Mouse (Mus musculus) kidney, postnatal 36 days (tissue): ENCODE results near the gene Ssbp4.

Experiments used
- DNase-seq, 2 experiments: peaks; one replicate each; pipeline ENCODE4 v3.0.0; 2021 to 2022; ENCODE audit warnings: mixed read lengths in 2 of 2

The Ssbp4 gene

DNA sequence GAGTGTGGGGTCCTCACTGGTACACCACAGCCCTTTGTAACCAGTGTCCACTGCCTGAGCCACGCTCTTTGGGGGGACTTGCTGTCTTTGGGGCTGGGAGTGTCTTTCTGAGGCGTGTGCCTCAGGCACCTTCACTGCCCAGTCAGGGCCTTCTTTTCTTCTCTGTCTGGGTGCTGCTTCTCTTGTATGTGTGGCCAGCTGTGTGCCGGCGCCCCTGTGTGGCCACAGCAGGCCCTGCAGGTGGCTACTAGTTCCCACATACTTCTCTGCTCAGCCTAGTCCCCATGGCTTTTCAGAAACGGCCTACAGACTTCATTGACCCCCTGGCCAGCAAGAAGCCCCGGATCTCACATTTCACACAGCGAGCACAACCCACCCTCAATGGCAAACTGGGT, 23.4 kb downstream of the Ssbp4 start:
- peak; percentile 72 to 84 for DNase-seq

DNA sequence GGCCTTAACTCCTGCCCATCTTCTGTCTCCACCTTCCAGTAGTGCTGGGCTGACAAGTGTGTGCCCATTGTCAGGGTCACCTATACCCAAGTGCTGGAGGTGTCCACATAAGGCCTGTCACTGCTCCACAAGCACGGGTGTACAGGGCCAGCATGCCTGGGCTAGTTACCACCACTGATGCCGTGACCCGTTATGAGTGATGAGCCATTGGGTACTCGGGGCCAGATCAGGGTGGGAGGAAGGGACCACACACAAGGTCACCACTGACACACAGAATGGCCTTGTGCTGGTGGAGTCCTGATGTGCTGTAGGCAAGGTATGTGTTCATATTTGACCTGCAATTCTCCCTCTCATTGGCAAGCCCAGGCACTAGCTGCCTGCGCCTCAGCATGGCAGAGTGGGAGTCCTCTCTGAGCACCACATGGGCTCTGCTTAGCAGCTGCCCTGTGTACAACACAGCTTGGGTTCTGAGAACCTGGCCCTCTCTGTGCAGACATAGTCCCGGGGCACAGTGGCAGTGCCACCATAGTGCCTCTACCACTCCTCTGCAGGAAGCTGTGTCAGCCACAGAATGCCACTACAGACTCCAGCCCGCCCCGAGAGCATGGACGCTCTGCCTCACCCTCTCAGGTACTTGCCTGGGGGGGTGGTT, 23.9 kb downstream of the Ssbp4 start:
- DNase-seq, result no peak

DNA sequence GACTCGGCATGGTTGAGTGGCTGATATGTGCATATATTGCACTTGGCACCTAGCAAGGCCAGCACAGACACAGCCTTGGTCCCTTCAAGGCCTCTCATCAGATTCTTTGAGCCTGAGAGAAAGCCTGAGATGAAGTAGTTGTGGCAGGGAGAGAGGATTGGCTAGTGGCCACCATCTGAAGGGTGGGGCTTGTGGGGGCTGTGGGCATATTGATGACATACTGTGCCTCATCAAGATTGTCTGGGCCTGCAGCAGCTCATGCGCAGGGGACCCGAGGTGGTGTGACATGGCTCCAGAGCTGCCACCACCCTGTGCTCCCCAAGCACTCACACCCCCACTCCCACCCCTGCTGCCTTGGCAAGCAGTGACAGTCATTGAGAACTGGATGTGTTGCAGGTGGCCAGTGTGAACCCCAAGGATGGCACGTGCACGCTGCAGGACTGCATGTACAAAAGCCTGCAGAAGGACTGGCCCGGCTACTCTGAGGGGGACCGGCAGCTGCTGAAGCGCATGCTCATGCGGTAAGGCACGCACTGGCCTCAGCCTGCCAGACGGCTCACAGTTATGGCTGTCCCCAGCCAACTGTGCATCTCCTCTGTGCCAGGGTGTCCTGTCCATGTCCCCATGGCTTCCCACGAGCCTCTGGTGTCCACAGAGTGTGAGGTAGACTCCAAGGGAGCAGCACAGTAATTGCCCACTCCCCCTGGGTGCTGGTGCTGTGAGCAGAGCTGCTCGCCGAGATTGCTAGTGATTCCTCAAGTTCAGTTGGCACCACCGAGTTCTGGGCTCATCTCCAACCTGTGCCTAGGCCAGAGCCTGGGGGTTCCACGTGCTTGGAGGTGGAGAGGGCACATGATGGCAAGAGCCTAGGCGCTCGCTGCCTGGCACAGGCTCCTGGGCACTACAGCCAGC, 24.9 kb downstream of the Ssbp4 start:
- DNase-seq, result no peak

DNA sequence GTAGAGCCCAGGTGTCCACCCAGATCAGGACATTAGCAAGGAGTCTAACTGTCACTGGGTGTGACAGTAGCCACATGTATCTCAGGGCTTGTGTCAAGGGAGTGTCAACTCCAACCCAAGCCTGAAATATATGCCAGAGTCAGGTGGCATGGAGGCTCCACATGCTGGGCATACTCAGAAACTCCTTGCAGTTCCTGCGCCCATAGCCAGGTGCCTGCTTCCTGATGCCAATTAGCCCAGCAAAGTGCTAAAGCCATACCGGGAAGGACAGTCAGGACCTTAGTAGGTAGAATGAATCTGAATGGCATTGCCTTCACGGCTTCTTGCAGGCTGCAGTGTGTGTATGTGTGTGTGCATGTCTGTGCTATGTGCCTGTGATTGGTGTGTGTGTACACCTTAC, 31.5 kb downstream of the Ssbp4 start:
- no peak for DNase-seq

DNA sequence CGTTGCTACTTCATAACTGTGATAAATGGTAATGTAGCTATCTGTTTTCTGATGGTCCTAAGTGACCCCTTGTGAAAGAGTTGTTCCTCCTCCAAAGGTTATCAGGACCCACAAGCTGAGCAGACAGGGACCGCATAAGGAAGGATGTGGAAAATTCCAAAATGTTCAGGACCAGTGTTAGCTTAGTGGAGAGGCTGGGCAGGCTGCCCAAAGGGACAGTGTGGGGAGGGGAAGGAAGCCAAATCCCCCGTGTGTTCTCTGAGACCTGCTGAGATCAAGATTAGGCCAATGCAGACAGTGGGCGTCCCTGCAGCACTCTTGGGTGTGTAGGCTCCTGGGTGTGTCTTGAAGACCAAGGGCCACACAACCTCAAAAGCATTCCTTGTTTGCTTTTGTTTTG, 33.8 kb downstream of the Ssbp4 start:
- peak; percentile 88 to 90 for DNase-seq

DNA sequence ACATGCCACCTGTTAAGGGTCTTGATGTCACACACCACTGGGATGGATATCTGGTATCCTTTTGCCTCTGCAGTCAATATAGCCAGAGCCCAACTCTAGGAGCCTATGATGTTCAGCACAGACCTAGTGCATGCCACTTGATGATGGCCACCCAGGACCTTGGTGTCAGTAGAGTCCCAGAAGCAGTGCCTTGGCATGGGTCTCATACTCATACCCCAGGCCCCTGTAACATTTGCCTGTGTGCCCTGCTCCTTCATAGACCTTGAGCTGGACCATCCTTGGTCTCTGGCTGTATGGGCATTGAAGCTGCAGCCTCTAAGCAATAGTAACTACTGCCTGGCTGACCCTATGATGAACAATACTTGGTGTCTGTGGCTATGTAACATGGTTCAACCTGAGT, 34.4 kb downstream of the Ssbp4 start:
- DNase-seq, result no peak

DNA sequence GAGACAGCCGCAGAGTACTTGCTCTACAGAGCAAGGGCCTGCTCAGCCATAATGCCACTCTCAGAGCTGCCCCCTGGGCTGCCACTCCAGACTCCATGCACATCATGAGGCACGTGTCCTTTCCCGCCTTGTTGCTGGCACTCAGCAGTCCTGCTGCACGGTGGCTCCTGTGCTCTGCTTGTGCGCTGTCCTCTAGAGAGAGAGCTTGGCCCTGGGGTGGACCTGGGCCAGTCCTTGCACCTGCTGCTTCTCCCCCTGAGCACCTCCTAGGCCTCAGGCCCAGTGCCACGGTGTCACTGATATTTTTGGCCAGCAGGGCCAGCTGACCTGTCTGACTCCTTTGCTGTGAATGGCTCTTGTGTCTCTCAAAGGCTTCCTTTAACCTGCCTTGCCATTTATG, 37.7 kb downstream of the Ssbp4 start:
- DNase-seq, result no peak

DNA sequence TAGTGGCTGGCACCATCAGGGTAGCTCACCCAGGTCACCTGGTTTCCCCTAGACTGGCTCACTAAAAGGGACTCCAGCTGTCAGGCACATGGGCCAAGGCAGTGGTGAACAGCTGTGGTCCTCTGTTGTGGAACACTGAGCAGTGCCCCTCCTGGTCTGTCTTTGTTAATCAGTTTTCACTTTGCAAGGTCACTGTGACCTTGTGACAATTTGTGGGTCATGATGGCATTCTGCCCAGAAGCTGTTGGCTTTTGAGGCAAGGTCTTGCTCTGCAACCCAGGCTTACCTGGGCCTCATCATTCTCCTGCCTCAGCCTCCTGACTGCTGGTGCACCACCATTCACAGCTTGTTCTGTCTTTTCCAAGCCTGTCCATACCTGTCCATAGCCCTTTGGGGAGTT, 38.3 kb downstream of the Ssbp4 start:
- DNase-seq, result no peak

DNA sequence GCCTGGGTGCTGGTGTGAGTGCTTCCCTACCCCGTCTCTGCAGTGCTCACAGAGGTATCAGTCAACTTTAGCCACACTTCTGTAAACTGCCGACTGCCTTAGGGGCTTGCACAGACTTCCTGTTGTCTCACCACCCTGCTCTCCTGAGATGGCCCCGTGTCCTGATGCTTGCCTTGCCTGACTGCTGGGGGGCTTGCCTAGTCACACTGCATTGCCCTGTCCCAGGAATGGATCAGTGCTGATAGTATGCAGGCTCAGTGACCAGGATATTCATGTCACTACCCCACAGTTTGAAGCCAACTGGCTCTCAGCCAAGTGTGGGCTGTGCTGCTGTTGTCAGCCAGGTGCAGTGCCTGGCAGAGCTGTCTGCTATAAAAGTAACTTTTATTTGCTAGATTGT, 43.1 kb downstream of the Ssbp4 start:
- DNase-seq, result peak; percentile 65 to 81

DNA sequence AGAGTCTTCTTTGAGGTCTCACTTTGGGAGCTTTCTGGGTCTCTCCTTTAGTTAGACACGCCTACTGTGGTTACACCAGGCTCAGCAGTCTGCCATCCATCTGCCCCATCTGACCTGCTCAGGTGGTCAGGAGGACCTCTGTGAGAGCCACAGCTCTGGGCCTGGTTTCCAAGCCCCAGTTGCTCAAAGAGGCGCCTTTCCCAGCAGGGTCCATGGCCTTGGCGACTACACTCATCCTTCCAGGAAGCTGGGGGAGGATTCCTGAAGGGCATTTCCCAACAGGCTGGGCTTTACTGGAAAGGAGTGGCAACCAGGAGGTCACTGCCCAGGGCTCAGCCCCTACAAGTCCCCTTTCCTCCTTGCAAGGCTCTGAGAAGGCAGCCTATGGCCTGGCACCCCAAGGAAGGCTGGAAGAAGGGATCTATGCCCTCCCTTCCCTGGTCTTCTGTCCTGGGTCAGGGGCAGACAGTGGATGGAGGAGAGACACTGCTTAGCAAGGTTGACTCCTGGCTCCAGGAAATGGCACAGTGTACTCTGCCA, 43.9 kb downstream of the Ssbp4 start:
- peak in 1 of 2 experiments; percentile 27 for DNase-seq

DNA sequence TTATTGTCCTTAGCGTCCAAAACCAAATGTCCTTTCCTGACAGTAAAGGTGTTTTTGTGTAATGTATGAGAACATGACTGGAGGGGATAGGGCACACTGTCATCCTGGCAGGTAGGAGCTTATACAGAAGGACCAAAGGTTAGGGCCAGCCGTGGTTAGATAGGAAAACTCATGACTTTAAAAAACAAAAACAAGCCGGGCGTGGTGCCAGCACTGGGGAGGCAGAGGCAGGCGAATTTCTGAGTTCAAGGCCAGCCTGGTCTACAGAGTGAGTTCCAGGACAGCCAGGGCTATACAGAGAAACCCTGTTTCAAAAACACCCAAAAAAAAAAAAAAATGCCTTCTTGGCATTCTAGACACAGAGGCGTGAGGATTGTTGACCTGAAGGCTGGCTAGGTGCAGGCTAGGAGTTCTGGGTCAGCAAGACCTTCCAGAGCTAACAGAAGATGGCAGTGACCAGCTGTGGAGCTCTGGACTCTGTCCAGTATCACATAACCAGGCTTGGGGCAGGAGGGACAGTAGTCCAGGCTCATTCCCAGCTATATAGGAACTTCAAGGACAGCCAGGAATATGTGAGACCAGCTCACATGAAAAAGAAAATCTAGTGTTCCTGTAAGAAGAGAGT, 44.8 kb downstream of the Ssbp4 start:
- peak in 1 of 2 experiments; percentile 33 for DNase-seq

DNA sequence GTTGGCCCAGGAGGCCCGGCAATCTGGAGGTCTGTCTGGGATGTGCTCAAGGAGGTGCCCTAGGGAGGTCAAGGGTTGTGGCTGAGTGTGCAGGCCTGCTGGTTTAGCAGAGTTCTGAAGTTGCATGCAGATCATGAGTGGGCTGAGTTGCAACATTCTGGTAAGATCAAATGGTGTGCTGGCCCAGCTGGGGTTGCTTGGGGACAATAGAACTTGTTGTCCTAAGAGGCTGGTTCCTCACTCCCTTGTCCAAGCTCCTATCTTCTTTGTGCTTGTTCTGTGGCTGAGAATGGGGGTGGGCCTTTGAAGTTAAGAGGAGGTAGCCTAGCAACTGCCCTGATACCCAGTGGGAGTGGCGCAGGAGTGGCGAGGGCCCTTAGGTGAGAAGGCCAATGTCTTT, 45.9 kb downstream of the Ssbp4 start:
- no peak for DNase-seq

DNA sequence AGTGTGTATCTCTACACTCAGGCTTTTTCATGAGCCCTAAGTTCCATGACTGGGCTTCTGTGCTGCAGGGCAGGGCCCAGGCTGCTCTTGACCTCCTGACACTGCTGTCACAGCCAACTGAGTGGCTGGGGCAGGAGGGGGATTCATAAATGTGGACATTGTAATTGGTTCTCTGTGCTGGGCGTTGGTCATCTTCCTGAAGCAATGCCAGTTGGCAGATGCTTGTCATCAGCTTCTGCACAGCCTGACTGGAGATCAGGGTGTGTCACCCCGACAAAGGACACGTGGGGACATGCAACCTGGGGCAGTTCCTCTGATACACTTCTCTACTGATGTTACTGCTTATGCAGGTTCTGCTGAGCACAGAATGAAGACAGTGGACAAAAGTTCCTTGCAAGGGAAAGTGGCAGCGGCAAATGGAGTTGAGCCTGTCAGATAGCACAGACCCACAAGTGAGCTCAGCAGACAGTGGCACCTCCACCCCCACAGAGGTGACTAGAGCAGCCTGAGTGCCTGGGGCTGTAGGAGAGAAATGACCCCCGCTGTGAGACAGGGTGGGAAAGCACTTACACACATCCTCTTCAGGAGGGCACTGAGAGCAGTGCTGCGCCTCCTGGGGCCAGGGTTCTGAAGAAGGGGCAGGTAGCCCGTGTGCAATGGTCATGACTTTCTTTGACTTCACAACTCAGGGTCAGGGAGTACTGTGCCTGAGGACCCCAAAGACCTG, 46.7 kb downstream of the Ssbp4 start:
- peak; percentile 61 to 75 for DNase-seq

DNA sequence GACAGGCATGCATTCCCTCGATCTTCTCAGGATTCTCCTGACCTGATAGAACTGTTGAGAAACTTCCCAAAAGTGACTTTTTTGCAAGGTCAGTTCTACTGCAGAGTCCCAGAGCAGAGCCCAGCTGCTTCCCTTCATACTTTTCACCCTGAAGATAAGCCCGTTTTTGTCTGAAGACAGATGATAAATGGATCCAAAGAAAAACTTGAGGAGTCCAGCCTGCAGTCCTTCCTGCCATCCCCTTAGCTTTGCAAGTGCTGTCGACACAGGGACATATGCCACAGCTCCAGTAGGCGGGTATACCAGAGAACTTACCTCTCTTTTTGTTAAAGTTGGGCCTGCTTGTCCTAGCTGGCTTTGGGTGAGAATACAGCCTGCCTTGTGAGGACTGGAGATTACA, 47.3 kb downstream of the Ssbp4 start:
- peak in 1 of 2 experiments; percentile 42 for DNase-seq

DNA sequence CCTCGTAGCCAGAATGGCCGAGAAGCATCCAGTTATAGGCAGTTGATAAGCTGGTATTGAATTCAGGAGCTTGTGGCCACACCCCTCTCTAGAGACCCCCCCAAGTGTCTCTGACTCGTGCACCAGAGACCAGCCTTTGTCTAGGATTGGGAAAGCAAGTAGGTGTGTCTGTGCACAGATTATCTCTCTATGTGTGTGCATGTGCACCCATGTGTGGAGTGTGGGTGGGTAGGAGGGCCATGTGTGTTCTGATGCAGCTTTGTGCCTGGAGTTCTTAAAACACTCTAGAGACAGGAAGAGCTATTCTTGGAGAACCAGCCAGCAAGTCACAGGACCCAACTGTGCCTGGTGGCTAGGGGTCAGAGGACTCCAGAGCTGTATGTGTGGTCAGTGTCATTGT, 48.1 kb downstream of the Ssbp4 start:
- DNase-seq, result no peak

DNA sequence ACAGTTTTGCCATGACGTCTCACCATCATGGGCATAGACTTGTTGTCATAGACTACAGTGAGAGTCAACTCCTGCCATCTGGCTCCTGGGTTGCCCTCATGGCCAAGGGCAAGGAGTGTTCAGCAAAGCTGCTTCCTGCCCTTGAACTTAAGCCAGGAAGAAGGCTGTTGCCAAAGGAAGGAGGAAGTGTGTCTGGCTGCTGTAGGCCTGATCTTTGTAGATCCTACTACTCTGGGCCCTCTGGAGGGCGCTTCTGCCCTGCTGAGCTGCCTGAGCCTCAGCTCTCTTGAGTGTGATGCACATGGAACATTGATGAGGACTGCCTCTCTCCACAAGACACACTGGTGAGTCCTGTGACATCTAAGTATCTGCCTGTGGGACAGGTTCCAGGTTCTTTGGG, 48.6 kb downstream of the Ssbp4 start:
- peak; percentile 82 to 87 for DNase-seq

DNA sequence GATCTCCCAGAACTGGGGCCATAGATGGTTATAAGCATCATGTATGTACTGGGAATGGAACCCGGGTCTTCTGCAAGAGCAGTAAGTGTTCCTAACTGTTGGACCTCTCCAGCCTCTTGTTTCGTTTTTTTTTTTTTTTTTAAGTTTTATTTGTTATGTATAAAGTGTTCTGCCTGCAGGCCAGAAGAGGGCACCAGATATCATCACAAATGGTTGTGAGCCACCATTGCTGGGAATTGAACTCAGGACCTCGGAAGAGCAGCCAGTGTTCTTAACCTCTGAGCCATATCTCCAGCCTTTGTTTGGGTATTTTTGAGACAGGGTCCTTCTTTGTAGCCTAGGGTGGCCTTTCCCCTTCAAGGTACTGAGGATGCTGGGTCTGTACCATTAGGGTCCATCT, 49.7 kb downstream of the Ssbp4 start:
- no peak for DNase-seq

DNA sequence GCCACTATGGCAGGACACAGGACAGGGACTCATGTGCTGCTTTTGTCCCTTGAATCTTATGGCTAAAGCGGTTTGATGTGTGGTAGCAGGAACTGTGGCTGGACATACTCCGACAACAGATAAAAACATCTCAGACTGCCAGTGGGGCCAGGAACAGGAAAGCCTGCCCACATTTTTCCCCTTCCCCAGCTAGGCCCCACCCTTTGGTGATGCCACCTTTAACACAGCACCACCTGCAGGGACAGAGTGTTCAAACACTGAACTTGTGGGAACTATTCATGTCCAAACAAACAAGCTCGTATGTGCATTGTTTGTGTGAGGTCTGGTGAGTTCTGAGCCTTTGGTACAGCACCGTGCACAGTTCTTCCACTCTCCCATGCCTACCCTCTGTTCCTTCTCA, 50.3 kb downstream of the Ssbp4 start:
- peak; percentile 37 to 43 for DNase-seq

DNA sequence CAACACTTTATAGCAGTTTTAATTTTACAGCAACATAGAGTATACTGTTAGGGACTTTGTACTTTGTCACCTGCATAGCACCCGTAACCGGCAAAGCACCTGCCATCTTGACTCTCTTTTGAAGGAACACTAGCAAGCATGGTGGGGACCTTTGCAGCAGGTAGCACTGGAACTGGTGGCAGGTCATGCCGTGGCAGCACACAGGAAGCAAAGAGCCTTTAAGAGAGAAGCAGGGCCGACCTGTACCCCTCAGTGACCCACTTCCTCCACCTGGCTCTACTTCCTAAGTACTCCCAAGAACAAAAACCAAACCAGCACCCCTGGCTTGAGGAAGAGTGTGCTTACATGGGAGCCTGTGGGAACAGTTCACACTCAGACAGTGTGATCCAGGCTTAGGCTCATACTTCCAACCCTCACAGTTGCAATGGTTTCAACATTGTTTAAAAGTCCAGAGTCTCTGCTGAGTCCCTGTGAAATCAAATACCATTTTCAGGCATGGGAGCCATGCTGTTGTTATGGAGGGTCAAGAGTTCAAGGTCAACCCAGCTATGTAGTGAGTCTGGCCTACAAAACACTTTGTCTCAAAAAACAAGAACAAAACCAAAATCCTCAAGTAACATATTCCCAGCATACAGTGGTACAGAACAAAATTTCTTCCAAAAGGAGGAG, 53.5 kb downstream of the Ssbp4 start:
- DNase-seq, result no peak

DNA sequence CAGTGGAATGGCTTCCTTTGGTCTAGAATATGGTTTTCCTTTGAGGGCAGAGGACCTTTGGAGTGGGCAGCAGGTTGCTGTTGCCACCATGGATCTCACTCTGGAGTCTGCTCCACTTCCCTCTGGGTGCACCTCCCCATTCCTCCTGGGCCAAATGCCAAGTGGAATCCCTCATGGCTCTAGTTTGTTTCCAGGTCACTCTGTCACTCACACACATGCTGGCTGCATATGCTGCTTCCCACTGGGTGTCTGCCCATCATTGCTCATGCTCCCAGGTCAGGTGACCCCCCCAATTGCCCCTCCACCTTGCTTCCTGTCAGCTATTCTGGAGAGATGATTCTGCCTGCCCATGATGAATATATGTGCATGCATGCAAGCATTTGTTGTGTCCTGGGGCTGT, 54.9 kb downstream of the Ssbp4 start:
- peak; percentile 78 to 79 for DNase-seq

DNA sequence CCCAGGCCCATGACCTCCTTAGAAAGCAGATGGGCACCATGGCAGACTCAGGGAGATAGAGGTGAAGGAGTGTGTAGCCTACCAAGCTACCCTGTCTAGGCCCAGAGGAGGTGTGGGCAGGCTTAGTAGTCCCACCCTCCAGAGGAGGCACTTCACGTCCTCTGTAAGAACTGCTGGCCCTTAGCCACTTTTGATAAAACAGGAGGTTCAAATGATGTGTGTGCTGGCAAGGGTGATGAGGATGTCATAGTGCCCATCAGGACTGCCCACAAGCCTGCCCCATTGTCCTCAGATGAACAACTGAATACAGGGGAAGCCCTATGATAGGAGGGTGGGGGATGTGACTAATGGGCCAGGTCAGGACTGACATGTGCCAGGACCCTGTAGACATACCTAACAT, 55.8 kb downstream of the Ssbp4 start:
- DNase-seq, result no peak

DNA sequence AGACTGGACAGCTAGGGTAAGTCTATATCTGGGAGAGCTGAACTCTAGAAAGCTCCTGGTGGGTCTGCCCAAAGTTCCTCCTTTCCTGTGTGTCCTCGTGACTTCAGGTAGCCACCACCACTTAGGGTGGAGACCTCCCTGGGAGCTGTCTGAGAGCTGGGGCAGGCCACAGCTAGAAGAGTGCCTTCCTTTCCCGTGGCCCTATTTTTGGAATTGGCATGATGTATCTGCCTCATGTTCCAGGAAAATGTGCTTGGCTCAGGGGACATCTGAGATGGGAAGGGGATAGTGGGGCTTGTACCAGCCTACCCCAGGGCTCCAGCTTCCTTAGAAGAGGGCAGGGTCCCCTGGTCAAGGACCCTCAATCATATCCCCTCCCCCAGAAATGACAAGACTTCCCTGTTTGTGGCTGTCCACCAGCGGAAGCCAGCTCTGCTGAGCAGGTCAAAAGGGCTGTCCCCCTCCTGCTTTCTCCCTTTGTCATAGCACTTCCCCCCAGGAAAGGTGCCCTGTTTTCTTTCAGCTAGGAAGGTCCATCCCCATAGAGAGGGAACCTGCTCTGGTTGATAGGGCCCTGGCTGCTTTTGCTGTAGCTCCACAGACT, 57.0 kb downstream of the Ssbp4 start:
- no peak for DNase-seq
